Mouse (Mus musculus): ENCODE data around the gene Mpped2. TPM values are rescaled to one million over a fixed set of nuclear protein-coding genes. Genes with fewer than 3 reads are reported as not detected.

The Mpped2 gene
- total and polyA plus RNA-seq, 2 experiments from 2014 or later, result 9.4 to 28.3 TPM

GRCm38 (mm10) chr2:106746211-106746610 is 53.1 kb downstream of the Mpped2 start:
- H3K4me2 ChIP-seq (ENCODE audit: low read depth, low read length), result no peak overlapping the region
- no peak overlapping the region for H3K9ac ChIP-seq (replicated peaks; ENCODE audit: low read depth, low read length)
- H3K27ac ChIP-seq (ENCODE audit: low read depth), result no peak overlapping the region
- 72% methylated on average over 6 of the region's 6 CpGs for WGBS
- ATAC-seq (ENCODE audit: insufficient read depth, low read depth), result no peak
- TF ChIP-seq CTCF (IDR thresholded peaks at IDR 0.05; ENCODE audit: low read depth), result no peak
- no peak for TF ChIP-seq EP300 (IDR thresholded peaks at IDR 0.05; ENCODE audit: low read depth)
- H3K36me3 ChIP-seq (replicated peaks; ENCODE audit: control insufficient read depth, insufficient read depth, low read length), result 0 out of 2 replicates have a peak, but pooled peaks cover 3% of the 10 kb centered on the region
- H3K9me3 ChIP-seq (replicated peaks; ENCODE audit: control insufficient read depth, low read length), result no peaks in the 10 kb centered on the region
- no peaks in the 10 kb centered on the region for H3K27me3 ChIP-seq (ENCODE audit: control insufficient read depth, insufficient read depth, low read length)
- H3K4me3 ChIP-seq (ENCODE audit: low read depth, low read length), result no peak overlapping the region
- H3K4me1 ChIP-seq (ENCODE audit: control insufficient read depth, insufficient read depth), result no peaks in the 10 kb centered on the region
- no peak for DNase-seq (ENCODE audit: low spot score)

DNA sequence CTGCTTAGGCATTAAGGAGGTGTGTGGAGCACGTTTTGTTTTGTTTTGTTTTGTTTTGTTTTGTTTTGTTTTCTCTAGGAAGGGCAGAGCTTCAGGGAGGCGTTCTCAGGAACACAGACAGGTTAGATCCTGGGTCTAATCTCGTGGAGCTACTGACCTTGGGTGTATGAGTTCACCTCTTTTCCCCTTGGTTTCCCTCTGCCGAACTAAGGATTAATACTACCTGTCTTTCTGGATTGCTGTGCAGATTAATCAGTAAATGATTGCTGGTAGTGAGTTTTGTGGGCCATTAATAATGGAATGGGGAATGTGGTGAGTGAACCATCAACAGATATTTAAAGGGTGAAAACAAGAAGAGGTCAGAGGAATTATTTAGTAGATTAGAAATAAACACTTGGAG is 53.8 kb downstream of the Mpped2 start:
- 65% methylated on average over 4 of the region's 4 CpGs for WGBS
- no peak for DNase-seq (ENCODE audit: low spot score)
- Histone ChIP-seq H3K36me3 (replicated peaks; ENCODE audit: control insufficient read depth, insufficient read depth, low read length) (0 out of 2 replicates have a peak, but pooled peaks cover 3% of the 10 kb centered on the region), H3K4me2 (ENCODE audit: low read depth, low read length) (no peak overlapping the region), H3K9ac (replicated peaks; ENCODE audit: low read depth, low read length) (no peak overlapping the region), H3K27me3 (ENCODE audit: control insufficient read depth, insufficient read depth, low read length) (no peaks in the 10 kb centered on the region), H3K4me3 (ENCODE audit: low read depth, low read length) (no peak overlapping the region), H3K27ac (ENCODE audit: low read depth) (no peak overlapping the region), H3K9me3 (replicated peaks; ENCODE audit: control insufficient read depth, low read length) (no peaks in the 10 kb centered on the region), H3K4me1 (ENCODE audit: control insufficient read depth, insufficient read depth) (no peaks in the 10 kb centered on the region)
- no peak for TF ChIP-seq CTCF (IDR thresholded peaks at IDR 0.05; ENCODE audit: low read depth)
- TF ChIP-seq EP300 (IDR thresholded peaks at IDR 0.05; ENCODE audit: low read depth), result no peak
- no peak for ATAC-seq (ENCODE audit: insufficient read depth, low read depth)

- Histone ChIP-seq H3K4me1 (ENCODE audit: control insufficient read depth, insufficient read depth) (no peaks in the 10 kb centered on the region), H3K36me3 (replicated peaks; ENCODE audit: control insufficient read depth, insufficient read depth, low read length) (0 out of 2 replicates have a peak, but pooled peaks cover 3% of the 10 kb centered on the region), H3K27ac (ENCODE audit: low read depth) (no peak overlapping the region), H3K9ac (replicated peaks; ENCODE audit: low read depth, low read length) (no peak overlapping the region), H3K27me3 (ENCODE audit: control insufficient read depth, insufficient read depth, low read length) (no peaks in the 10 kb centered on the region), H3K4me2 (ENCODE audit: low read depth, low read length) (no peak overlapping the region), H3K4me3 (ENCODE audit: low read depth, low read length) (no peak overlapping the region), H3K9me3 (replicated peaks; ENCODE audit: control insufficient read depth, low read length) (no peaks in the 10 kb centered on the region)
- TF ChIP-seq CTCF (IDR thresholded peaks at IDR 0.05; ENCODE audit: low read depth) (no peak), EP300 (IDR thresholded peaks at IDR 0.05; ENCODE audit: low read depth) (no peak)
- 79% methylated on average over 4 of the region's 4 CpGs for WGBS
- DNase-seq (ENCODE audit: low spot score) (no peak), ATAC-seq (ENCODE audit: insufficient read depth, low read depth) (no peak)
Measured at GRCm38 (mm10) chr2:106747342-106747741, 54.3 kb downstream of the Mpped2 start.

DNA sequence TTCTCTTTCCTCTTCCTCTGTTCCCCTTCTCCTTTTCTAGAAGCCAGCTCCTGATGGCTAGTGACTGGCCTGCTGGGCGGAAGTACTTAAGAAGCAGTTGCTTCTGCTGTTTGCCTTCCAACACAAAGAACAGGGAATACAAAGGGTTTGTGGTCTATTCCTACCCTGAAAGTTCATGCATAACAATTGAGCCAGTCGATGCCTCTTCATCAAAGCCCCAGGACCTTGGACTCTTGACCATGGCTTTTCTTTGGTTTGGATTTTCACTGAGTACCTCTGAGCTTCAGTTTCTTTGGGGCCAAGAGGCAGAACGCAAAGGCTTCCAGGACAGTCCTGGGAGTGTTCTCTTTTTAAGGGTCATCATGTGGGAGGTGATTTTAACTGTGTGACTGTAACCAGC is 57.8 kb downstream of the Mpped2 start:
- no peaks in the 10 kb centered on the region for H3K9me3 ChIP-seq (replicated peaks; ENCODE audit: control insufficient read depth, low read length)
- no peaks in the 10 kb centered on the region for H3K27me3 ChIP-seq (ENCODE audit: control insufficient read depth, insufficient read depth, low read length)
- no peak overlapping the region for H3K27ac ChIP-seq (ENCODE audit: low read depth)
- no peak overlapping the region for H3K9ac ChIP-seq (replicated peaks; ENCODE audit: low read depth, low read length)
- 85% methylated on average over 3 of the region's 3 CpGs for WGBS
- no peak for DNase-seq (ENCODE audit: low spot score)
- ATAC-seq (ENCODE audit: insufficient read depth, low read depth), result no peak
- H3K4me1 ChIP-seq (ENCODE audit: control insufficient read depth, insufficient read depth), result no peaks in the 10 kb centered on the region
- TF ChIP-seq CTCF (IDR thresholded peaks at IDR 0.05; ENCODE audit: low read depth), result no peak
- H3K4me3 ChIP-seq (ENCODE audit: low read depth, low read length), result no peak overlapping the region
- no peaks in the 10 kb centered on the region for H3K36me3 ChIP-seq (replicated peaks; ENCODE audit: control insufficient read depth, insufficient read depth, low read length)
- no peak overlapping the region for H3K4me2 ChIP-seq (ENCODE audit: low read depth, low read length)

GRCm38 (mm10) chr2:106753703-106754102 is 60.6 kb downstream of the Mpped2 start:
- WGBS, result 75% methylated on average over 5 of the region's 5 CpGs
- Histone ChIP-seq H3K4me2 (ENCODE audit: low read depth, low read length) (no peak overlapping the region), H3K27me3 (ENCODE audit: control insufficient read depth, insufficient read depth, low read length) (no peaks in the 10 kb centered on the region), H3K9ac (replicated peaks; ENCODE audit: low read depth, low read length) (no peak overlapping the region), H3K9me3 (replicated peaks; ENCODE audit: control insufficient read depth, low read length) (no peaks in the 10 kb centered on the region), H3K4me1 (ENCODE audit: control insufficient read depth, insufficient read depth) (no peaks in the 10 kb centered on the region), H3K4me3 (ENCODE audit: low read depth, low read length) (no peak overlapping the region), H3K27ac (ENCODE audit: low read depth) (no peak overlapping the region), H3K36me3 (replicated peaks; ENCODE audit: control insufficient read depth, insufficient read depth, low read length) (no peaks in the 10 kb centered on the region)
- TF ChIP-seq CTCF (IDR thresholded peaks at IDR 0.05; ENCODE audit: low read depth) (no peak), EP300 (IDR thresholded peaks at IDR 0.05; ENCODE audit: low read depth) (no peak)
- ATAC-seq (ENCODE audit: insufficient read depth, low read depth) (no peak), DNase-seq (ENCODE audit: low spot score) (no peak)

DNA sequence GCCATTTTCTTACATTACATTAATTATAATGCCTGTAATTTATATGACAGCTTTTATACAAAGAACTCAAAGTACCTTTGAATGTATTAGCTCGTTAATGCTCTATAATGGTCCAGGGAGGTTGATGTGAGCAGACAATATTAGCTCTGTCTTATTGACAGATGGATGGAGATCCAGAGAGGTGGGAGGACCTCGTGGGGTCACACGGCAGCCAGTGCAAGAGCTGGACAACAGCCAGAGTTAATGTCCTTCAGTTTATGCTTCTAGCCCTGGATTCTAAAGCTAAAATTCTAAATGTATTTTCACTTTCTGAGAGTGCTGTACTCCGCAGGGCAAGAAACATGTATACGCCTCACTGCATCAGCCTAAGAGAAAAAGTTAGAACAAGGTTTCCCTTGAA is 61.6 kb downstream of the Mpped2 start:
- 68% methylated on average over 5 of the region's 5 CpGs for WGBS
- ATAC-seq (ENCODE audit: insufficient read depth, low read depth) (no peak), DNase-seq (ENCODE audit: low spot score) (no peak)
- no peak overlapping the region for H3K4me2 ChIP-seq (ENCODE audit: low read depth, low read length)
- no peak overlapping the region for H3K27ac ChIP-seq (ENCODE audit: low read depth)
- no peaks in the 10 kb centered on the region for H3K36me3 ChIP-seq (replicated peaks; ENCODE audit: control insufficient read depth, insufficient read depth, low read length)
- no peaks in the 10 kb centered on the region for H3K9me3 ChIP-seq (replicated peaks; ENCODE audit: control insufficient read depth, low read length)
- H3K27me3 ChIP-seq (ENCODE audit: control insufficient read depth, insufficient read depth, low read length), result no peaks in the 10 kb centered on the region
- no peak for TF ChIP-seq EP300 (IDR thresholded peaks at IDR 0.05; ENCODE audit: low read depth)
- TF ChIP-seq CTCF (IDR thresholded peaks at IDR 0.05; ENCODE audit: low read depth), result no peak
- H3K9ac ChIP-seq (replicated peaks; ENCODE audit: low read depth, low read length), result no peak overlapping the region
- no peaks in the 10 kb centered on the region for H3K4me1 ChIP-seq (ENCODE audit: control insufficient read depth, insufficient read depth)
- H3K4me3 ChIP-seq (ENCODE audit: low read depth, low read length), result no peak overlapping the region
